Mouse (Mus musculus): ENCODE results near the gene Gm20489. TPM values are rescaled to one million over a fixed set of nuclear protein-coding genes. Genes with fewer than 3 reads are reported as not detected.

Gene Gm20489
- not detected for total RNA-seq (2021)
- long read RNA-seq, experiment 1 = 0 reads
- long read RNA-seq, experiment 2 = 0 reads

GRCm38 (mm10) chrX:101268755-101269124, at the start of gene Gm20489:
Gm20489 (minus strand) TSS chrX:101269023.
- DNase-seq = no peak

GRCm38 (mm10) chrX:101313625-101314359, 45.0 kb upstream of the Gm20489 start:
- DNase-seq = no peak

GRCm38 (mm10) chrX:101309299-101309698, 40.5 kb upstream of the Gm20489 start:
- DNase-seq = no peak

- no peak for DNase-seq
Measured at GRCm38 (mm10) chrX:101304646-101305045, 35.8 kb upstream of the Gm20489 start.

- no peak for DNase-seq
Measured at GRCm38 (mm10) chrX:101301654-101302053, 32.8 kb upstream of the Gm20489 start.

GRCm38 (mm10) chrX:101300427-101301030, 31.7 kb upstream of the Gm20489 start:
- DNase-seq = no peak

- no peak for DNase-seq
Measured at GRCm38 (mm10) chrX:101299473-101300426, 30.9 kb upstream of the Gm20489 start.

GRCm38 (mm10) chrX:101299055-101299454, 30.2 kb upstream of the Gm20489 start, which contains the start of gene Nlgn3:
Nlgn3 (plus strand) TSS chrX:101299168.
- peak; percentile 31 to 51 for DNase-seq

- no peak for DNase-seq
Measured at GRCm38 (mm10) chrX:101290111-101290510, 21.3 kb upstream of the Gm20489 start.

GRCm38 (mm10) chrX:101289037-101289436, 20.2 kb upstream of the Gm20489 start:
- DNase-seq = no peak

GRCm38 (mm10) chrX:101288432-101288831, 19.6 kb upstream of the Gm20489 start:
- DNase-seq = no peak

GRCm38 (mm10) chrX:101287543-101287942, 18.7 kb upstream of the Gm20489 start:
- DNase-seq = no peak

- no peak for DNase-seq
Measured at GRCm38 (mm10) chrX:101285953-101286670, 17.3 kb upstream of the Gm20489 start.

GRCm38 (mm10) chrX:101285534-101285933, 16.7 kb upstream of the Gm20489 start:
- DNase-seq = peak; percentile 61 to 66

GRCm38 (mm10) chrX:101282813-101283212, 14.0 kb upstream of the Gm20489 start:
- DNase-seq = no peak

GRCm38 (mm10) chrX:101273875-101274738, 5.3 kb upstream of the Gm20489 start, which contains the start of gene Med12:
Med12 (plus strand) TSS chrX:101274030.
- peak; percentile 93 to 95 for DNase-seq

GRCm38 (mm10) chrX:101273410-101273809, 4.6 kb upstream of the Gm20489 start:
- no peak for DNase-seq

- no peak for DNase-seq
Measured at GRCm38 (mm10) chrX:101268025-101268754, 633 bp downstream of the Gm20489 start, which contains the start of gene Il2rg. Il2rg (minus strand) TSS chrX:101268255.

- DNase-seq = no peak
Measured at GRCm38 (mm10) chrX:101266631-101267030, 2.2 kb downstream of the Gm20489 start.

- DNase-seq = no peak
Measured at GRCm38 (mm10) chrX:101263892-101264291, 4.9 kb downstream of the Gm20489 start, which contains the start of gene Gm614. Gm614 (minus strand) TSS chrX:101263992.

All from adrenal gland, postnatal 36 days (tissue).